Mouse (Mus musculus) C2C12 (cell line): Measurements from ENCODE around the gene Trim25. TPM values are rescaled to one million over a fixed set of nuclear protein-coding genes. Genes with fewer than 3 reads are reported as not detected.
A peak's percentile ranks its signal among the peaks of the same experiment; 100 is the strongest.
"Not testable (repeated sequence)": the region's sequence is repeated elsewhere in the genome, so short reads cannot be mapped to it uniquely, and the experiment has no call there.

Experiments
- H3K27me3 ChIP-seq: one replicate; pipeline ENCODE4 v1.6.1; 2011; ENCODE audit not compliant: control insufficient read depth, insufficient read depth, insufficient read length
- H3K36me3 ChIP-seq: one replicate; pipeline ENCODE4 v1.6.1; 2011; ENCODE audit not compliant: control insufficient read depth, insufficient read depth
- H3K4me3 ChIP-seq: one replicate; pipeline ENCODE4 v1.5.1; 2011; ENCODE audit warnings: mild to moderate bottlenecking, control low read depth; ENCODE audit not compliant: poor library complexity, insufficient read depth, severe bottlenecking
- H3K79me2 ChIP-seq: one replicate; pipeline ENCODE4 v1.6.1; 2011; ENCODE audit not compliant: control insufficient read depth, insufficient read depth
- H3K79me3 ChIP-seq: one replicate; pipeline ENCODE4 v1.6.1; 2011; ENCODE audit warnings: low read depth, control low read depth
- H3ac ChIP-seq: one replicate; pipeline ENCODE3; 2011; ENCODE audit warnings: low read depth; ENCODE audit not compliant: control insufficient read depth, insufficient read length
- CEBPB ChIP-seq: IDR thresholded peaks from one replicate; pipeline ENCODE4 v1.6.1; 2011; ENCODE audit warnings: low read depth, mild to moderate bottlenecking, control low read depth, moderate library complexity
- CTCF ChIP-seq: IDR thresholded peaks from one replicate; pipeline ENCODE4 v1.5.1; 2011; ENCODE audit not compliant: control insufficient read depth, insufficient read depth, insufficient read length
- FOSL1 ChIP-seq: IDR thresholded peaks from one replicate; pipeline ENCODE4 v1.8.0; 2011; ENCODE audit warnings: mild to moderate bottlenecking, low read length; ENCODE audit not compliant: poor library complexity, insufficient read depth, severe bottlenecking
- MAX ChIP-seq: IDR thresholded peaks from one replicate; pipeline ENCODE4 v1.6.1; 2011; ENCODE audit warnings: mild to moderate bottlenecking, control low read depth
- MYOD1 ChIP-seq: IDR thresholded peaks from one replicate; pipeline ENCODE4 v1.6.1; 2011; ENCODE audit warnings: low read depth; ENCODE audit not compliant: control insufficient read depth, insufficient read length
- MYOG ChIP-seq: IDR thresholded peaks from one replicate; pipeline ENCODE4 v1.6.1; 2011; ENCODE audit not compliant: control insufficient read depth, insufficient read length; ENCODE audit errors: extremely low read depth
- USF1 ChIP-seq: IDR thresholded peaks from one replicate; pipeline ENCODE4 v1.6.1; 2011; ENCODE audit warnings: low read depth, mild to moderate bottlenecking, control low read depth, moderate library complexity
- polyA plus RNA-seq: library from polyadenylated mRNA; unstranded; fragments of >200 nt; fragmentation: generic; extraction: Trizol; gene quantifications from one replicate; pipeline ENCODE4 v1.2.1, GENCODE M21; 2012; ENCODE audit warnings: missing spikeins

Gene Trim25
- polyA plus RNA-seq, 1 experiment = 7.7 TPM

DNA sequence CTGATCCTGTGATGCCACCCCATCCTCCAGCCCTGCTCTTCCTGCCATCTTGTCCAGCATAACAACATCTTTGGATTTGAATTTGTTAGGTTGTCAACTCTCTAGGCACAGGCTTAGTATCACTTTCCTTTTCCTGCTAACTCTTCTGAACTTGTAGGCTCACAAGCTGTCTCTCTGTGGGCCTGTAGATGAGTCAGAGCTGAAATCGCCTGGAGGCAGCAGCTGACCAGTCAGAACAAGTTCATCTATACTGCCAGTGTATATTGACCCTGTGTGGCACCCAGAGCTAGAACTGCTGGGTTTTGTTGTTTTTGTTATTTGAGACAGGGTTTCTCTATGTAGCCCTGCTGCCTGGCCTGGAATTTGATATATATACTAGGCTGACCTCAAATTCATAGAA, 32.0 kb downstream of the Trim25 start:
- Histone ChIP-seq H3K79me3 (no peaks in the 10 kb centered on the region), H3ac (no peak overlapping the region), H3K27me3 (no peaks in the 10 kb centered on the region), H3K36me3 (no peaks in the 10 kb centered on the region), H3K4me3 (no peak overlapping the region), H3K79me2 (no peaks in the 10 kb centered on the region)
- no peak for TF ChIP-seq MAX
- peak; percentile 7 for TF ChIP-seq MYOD1
- no peak for TF ChIP-seq CEBPB
- TF ChIP-seq MYOG = no peak
- TF ChIP-seq USF1 = no peak
- TF ChIP-seq CTCF = no peak
- TF ChIP-seq FOSL1 = no peak

DNA sequence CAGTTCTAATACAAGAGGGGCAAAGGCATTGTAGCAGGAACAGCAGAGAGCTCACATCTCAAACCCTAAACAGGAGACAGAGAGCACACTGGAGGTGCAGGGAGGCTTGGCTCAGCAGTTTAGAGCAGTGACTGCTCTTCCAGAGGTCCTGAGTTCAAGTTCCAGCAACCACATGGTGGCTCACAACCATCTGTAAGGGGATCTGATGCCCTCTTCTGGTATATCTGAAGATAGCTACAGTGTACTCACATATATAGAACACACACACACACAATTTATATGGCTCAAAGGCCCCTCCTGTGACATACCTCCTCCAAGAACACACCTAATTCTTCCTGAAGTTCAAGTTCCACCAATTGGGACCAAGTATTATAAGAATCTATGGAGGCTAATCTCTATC, 35.4 kb downstream of the Trim25 start:
- H3K36me3 ChIP-seq = peaks cover 6% of the 10 kb centered on the region
- H3K27me3 ChIP-seq = no peaks in the 10 kb centered on the region
- H3K79me3 ChIP-seq = no peaks in the 10 kb centered on the region
- no peak for TF ChIP-seq MYOD1
- no peak overlapping the region for H3ac ChIP-seq
- no peaks in the 10 kb centered on the region for H3K79me2 ChIP-seq
- no peak overlapping the region for H3K4me3 ChIP-seq

DNA sequence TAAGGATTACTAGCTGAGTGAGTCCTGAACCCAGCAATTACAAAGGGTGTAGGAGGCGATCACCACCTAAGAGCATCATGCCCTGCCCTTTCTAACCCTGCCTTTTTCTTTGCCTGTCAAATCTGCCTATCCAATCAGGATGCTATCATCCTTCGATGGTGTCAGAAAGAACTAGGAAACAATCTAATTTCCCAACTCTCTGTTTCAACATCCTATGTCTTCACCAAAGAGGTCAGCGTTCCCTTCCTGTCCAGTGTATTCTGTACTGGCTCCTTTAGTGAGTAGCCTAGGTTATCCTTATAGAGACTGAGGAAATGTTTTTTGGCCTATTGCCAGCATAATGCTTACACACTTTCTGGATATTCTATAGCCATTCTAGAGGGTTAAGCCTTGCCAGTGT, 36.4 kb downstream of the Trim25 start:
- Histone ChIP-seq H3K79me2 (no peaks in the 10 kb centered on the region), H3K4me3 (no peak overlapping the region), H3ac (no peak overlapping the region), H3K27me3 (no peaks in the 10 kb centered on the region), H3K79me3 (no peaks in the 10 kb centered on the region), H3K36me3 (peaks cover 6% of the 10 kb centered on the region)
- TF ChIP-seq MYOD1 (no peak), CTCF (no peak), FOSL1 (no peak), USF1 (no peak), MAX (no peak), CEBPB (no peak), MYOG (no peak)

- Histone ChIP-seq H3K4me3 (no peak overlapping the region), H3K79me2 (no peaks in the 10 kb centered on the region), H3K79me3 (no peaks in the 10 kb centered on the region), H3K27me3 (no peaks in the 10 kb centered on the region), H3K36me3 (peaks cover 14% of the 10 kb centered on the region), H3ac (no peak overlapping the region)
- TF ChIP-seq USF1 (peak; percentile 55), CTCF (no peak), CEBPB (peak; percentile 39), MYOD1 (no peak)
Observed at GRCm38 (mm10) chr11:89038496-89038895, 39.3 kb downstream of the Trim25 start.

GRCm38 (mm10) chr11:89039325-89039724, 40.1 kb downstream of the Trim25 start:
- H3K36me3 ChIP-seq = peaks cover 20% of the 10 kb centered on the region
- H3K79me2 ChIP-seq = no peaks in the 10 kb centered on the region
- H3K79me3 ChIP-seq = no peaks in the 10 kb centered on the region
- no peak overlapping the region for H3K4me3 ChIP-seq
- no peak overlapping the region for H3ac ChIP-seq
- H3K27me3 ChIP-seq = no peaks in the 10 kb centered on the region
- TF ChIP-seq MYOG (no peak), CEBPB (no peak), CTCF (peak; percentile 85)

DNA sequence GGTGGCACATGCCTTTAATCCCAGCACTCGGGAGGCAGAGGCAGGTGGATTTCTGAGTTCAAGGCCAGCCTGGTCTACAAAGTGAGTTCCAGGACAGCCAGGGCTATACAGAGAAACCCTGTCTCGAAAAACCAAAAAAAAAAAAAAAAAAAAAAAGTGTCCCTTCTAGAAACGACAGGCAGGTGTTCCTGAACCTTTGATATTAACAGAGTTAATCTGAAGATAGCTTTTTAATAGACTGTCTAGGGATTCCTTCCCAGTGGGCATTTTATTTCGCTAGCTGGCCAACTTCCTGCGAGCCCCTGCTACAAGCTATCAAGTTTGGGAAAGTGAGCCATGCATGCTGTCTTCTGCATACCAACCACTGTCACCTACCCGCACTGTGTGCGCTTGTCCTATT, 41.9 kb downstream of the Trim25 start:
- not testable (repeated sequence) for H3K27me3 ChIP-seq, H3K79me3 ChIP-seq, H3K79me2 ChIP-seq, H3K4me3 ChIP-seq, H3ac ChIP-seq
- H3K36me3 ChIP-seq = peaks cover 20% of the 10 kb centered on the region

GRCm38 (mm10) chr11:89043046-89043445, 43.9 kb downstream of the Trim25 start:
- no peaks in the 10 kb centered on the region for H3K27me3 ChIP-seq
- H3K79me2 ChIP-seq = no peaks in the 10 kb centered on the region
- H3K4me3 ChIP-seq = no peak overlapping the region
- H3K79me3 ChIP-seq = no peaks in the 10 kb centered on the region
- H3ac ChIP-seq = no peak overlapping the region
- H3K36me3 ChIP-seq = peaks cover 22% of the 10 kb centered on the region
- TF ChIP-seq MAX = no peak
- no peak for TF ChIP-seq CEBPB
- TF ChIP-seq FOSL1 = no peak
- no peak for TF ChIP-seq USF1
- no peak for TF ChIP-seq CTCF
- no peak for TF ChIP-seq MYOG
- TF ChIP-seq MYOD1 = no peak

DNA sequence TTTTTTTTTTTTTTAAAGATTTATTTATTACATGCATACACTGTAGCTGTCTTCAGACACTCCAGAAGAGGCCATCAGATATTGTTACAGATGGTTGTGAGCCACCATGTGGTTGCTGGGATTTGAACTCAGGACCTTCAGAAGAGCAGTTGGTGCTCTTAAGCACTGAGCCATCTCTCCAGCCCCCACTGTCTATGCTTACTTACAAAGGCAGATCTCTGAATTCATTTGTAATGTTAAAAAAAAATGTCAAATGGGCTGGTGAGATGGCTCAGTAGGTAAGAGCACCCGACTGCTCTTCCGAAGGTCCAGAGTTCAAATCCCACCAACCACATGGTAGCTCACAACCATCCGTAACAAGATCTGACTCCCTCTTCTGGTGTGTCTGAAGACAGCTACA, 46.3 kb downstream of the Trim25 start:
- H3K4me3 ChIP-seq, H3K27me3 ChIP-seq, H3ac ChIP-seq, H3K79me3 ChIP-seq, H3K79me2 ChIP-seq: not testable (repeated sequence)
- peaks cover 37% of the 10 kb centered on the region for H3K36me3 ChIP-seq
